Mouse (Mus musculus) heart, postnatal 36 days (tissue): ENCODE data around the gene Il27ra. TPM values are rescaled to one million over a fixed set of nuclear protein-coding genes. Genes with fewer than 3 reads are reported as not detected.
A peak's percentile ranks its signal among the peaks of the same experiment; 100 is the strongest.
"Not testable (repeated sequence)": the region's sequence is repeated elsewhere in the genome, so short reads cannot be mapped to it uniquely, and the experiment has no call there.

Source experiments
- DNase-seq, 2 experiments: peaks; one replicate each; pipeline ENCODE4 v3.0.0; 2021 to 2022
- intact Hi-C: fragments of 180-260 bp; cut with DNase I; formaldehyde crosslinking; loops from one replicate; pipeline ENCODE4 v1.15.1; 2025
- total RNA-seq, 2 experiments: library from RNA; stranded (reverse); gene quantifications; 2 replicates each; pipeline ENCODE4 v1.2.3; 2021

Gene Il27ra
- total RNA-seq, 2 experiments from 2014 or later, result 3.0 to 3.1 TPM

GRCm38 (mm10) chr8:84025863-84026262, 16.5 kb downstream of the Il27ra start:
- intact Hi-C loops, result no loop called here
- DNase-seq, result peak in 1 of 2 experiments; percentile 45

- DNase-seq, result peak; percentile 51 to 67
- intact Hi-C loops, result no loop called here
Measured at GRCm38 (mm10) chr8:84024171-84024570, 18.2 kb downstream of the Il27ra start.

- intact Hi-C loops, result no loop called here
- no peak for DNase-seq
Measured at GRCm38 (mm10) chr8:84023631-84024030, 18.8 kb downstream of the Il27ra start.

- intact Hi-C loops, result no loop called here
- DNase-seq, result peak; percentile 70 to 72
Measured at GRCm38 (mm10) chr8:84023085-84023484, 19.3 kb downstream of the Il27ra start.

GRCm38 (mm10) chr8:84021569-84021968, 20.8 kb downstream of the Il27ra start:
- DNase-seq, result no peak
- intact Hi-C loops, result no loop called here

GRCm38 (mm10) chr8:84021096-84021495, 21.3 kb downstream of the Il27ra start, which contains the start of gene Palm3:
Palm3 (plus strand) TSS chr8:84021471.
- intact Hi-C loops, result no loop called here

GRCm38 (mm10) chr8:84019738-84020137, 22.7 kb downstream of the Il27ra start:
- intact Hi-C loops, result no loop called here
- DNase-seq, result no peak

More at GRCm38 (mm10) chr8:84021096-84021495, 21.3 kb downstream of the Il27ra start, which contains the start of gene Palm3:
- DNase-seq, result no peak

GRCm38 (mm10) chr8:84015833-84016232, 26.6 kb downstream of the Il27ra start:
- intact Hi-C loops, result no loop called here
- no peak for DNase-seq

- intact Hi-C loops, result loop anchor here (5.0 kb wide), 1 partner anchor 345 kb away; no protein-coding TSS in a partner anchor
- peak in 1 of 2 experiments; percentile 36 for DNase-seq
Measured at GRCm38 (mm10) chr8:84012499-84013165, 29.8 kb downstream of the Il27ra start.

GRCm38 (mm10) chr8:84011705-84012498, 30.5 kb downstream of the Il27ra start, which contains the start of gene 2210011C24Rik:
2210011C24Rik (minus strand) TSS chr8:84012171.
- intact Hi-C loops, result loop anchor here (5.0 kb wide), 1 partner anchor 345 kb away; no protein-coding TSS in a partner anchor
- peak in 1 of 2 experiments; percentile 21 for DNase-seq

- intact Hi-C loops, result loop anchor here (5.0 kb wide), 1 partner anchor 346 kb away; no protein-coding TSS in a partner anchor
- DNase-seq, result peak; percentile 86 to 87
Measured at GRCm38 (mm10) chr8:84010625-84011611, 31.5 kb downstream of the Il27ra start.

- intact Hi-C loops, result loop anchor here (5.0 kb wide), 1 partner anchor 347 kb away; no protein-coding TSS in a partner anchor
Measured at GRCm38 (mm10) chr8:84009876-84010275, 32.5 kb downstream of the Il27ra start.

GRCm38 (mm10) chr8:84008362-84008761, 34.0 kb downstream of the Il27ra start:
- DNase-seq, result no peak
- intact Hi-C loops, result no loop called here

More at GRCm38 (mm10) chr8:84009876-84010275, 32.5 kb downstream of the Il27ra start:
- DNase-seq, result peak; percentile 90 to 92

GRCm38 (mm10) chr8:84005502-84005901, 36.9 kb downstream of the Il27ra start:
- intact Hi-C loops, result loop anchor here (2.0 kb wide), 1 partner anchor 61 kb away; the partner anchor contains the start of gene Rfx1
- not testable (repeated sequence) for DNase-seq

- intact Hi-C loops, result loop anchor here (2.0 kb wide), 1 partner anchor 62 kb away; the partner anchor contains the start of gene Rfx1
- peak; percentile 93 to 94 for DNase-seq
Measured at GRCm38 (mm10) chr8:84004533-84005201, 37.7 kb downstream of the Il27ra start.

- intact Hi-C loops, result loop anchor here (2.0 kb wide), 1 partner anchor 63 kb away; the partner anchor contains the start of gene Rfx1
- no peak for DNase-seq
Measured at GRCm38 (mm10) chr8:84003612-84004246, 38.7 kb downstream of the Il27ra start.

- intact Hi-C loops, result no loop called here
Measured at GRCm38 (mm10) chr8:84002957-84003611, 39.3 kb downstream of the Il27ra start.

More at GRCm38 (mm10) chr8:84002957-84003611, 39.3 kb downstream of the Il27ra start:
- no peak for DNase-seq
